Mouse (Mus musculus): ENCODE measurements around the gene Ptdss2.

DNA sequence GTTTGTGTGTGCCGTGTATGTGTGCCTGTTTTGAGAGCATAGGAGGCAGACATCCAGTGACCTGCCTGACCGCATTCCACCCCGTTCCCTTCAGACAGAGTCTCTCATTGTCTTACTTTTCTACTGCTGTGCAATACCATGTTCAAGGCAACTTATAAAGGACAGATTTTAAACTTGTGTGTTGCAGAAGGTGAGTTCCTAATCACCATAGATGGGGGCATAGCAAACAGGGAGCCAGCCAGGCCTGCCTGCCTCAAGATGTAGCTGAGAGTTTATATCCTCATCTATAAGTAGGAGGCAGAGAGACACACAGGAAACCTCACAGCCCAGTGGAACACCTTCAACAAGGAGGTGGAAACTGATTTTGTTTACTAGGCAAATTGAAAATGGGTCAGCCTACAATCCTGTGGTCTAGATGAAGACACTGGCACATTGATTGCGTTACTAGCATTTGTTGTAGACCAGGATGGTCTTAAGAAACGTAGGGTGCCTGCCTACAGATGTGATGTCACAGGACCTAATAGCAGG is 51.2 kb downstream of the Ptdss2 start:
- TF ChIP-seq EP300 (IDR thresholded peaks at IDR 0.05; ENCODE audit: low read depth) (no peak), CTCF (IDR thresholded peaks at IDR 0.05; ENCODE audit: low read depth) (no peak)
